In genomic region chr12:117751520-117752383, GRCm38 (mm10) we compare ENCODE assay signal across 9 mouse cellular contexts. TPM values are rescaled to one million over a fixed set of nuclear protein-coding genes. Genes with fewer than 3 reads are reported as not detected.
A peak's percentile ranks its signal among the peaks of the same experiment; 100 is the strongest.
DNase-seq lines count a peak whose midpoint lies in the region; ATAC-seq and TF ChIP-seq lines count a peak whose summit lies in the region.
"Had no signal": no experiment of that assay in that cellular context is flagged by ENCODE, and none has a peak within 500 bp of the region (broad histone marks: within the 10 kb centered on the region; RNA-seq: fewer than 3 reads in every experiment).

No protein-coding gene starts in this region.

- no peaks in the 10 kb centered on the region for H3K27me3 ChIP-seq in forebrain, postnatal 0 days (ENCODE audit: insufficient read depth, low read length)
- no peaks in the 10 kb centered on the region for H3K27me3 ChIP-seq in intestine, embryonic 16.5 days (replicated peaks; ENCODE audit: control insufficient read depth, insufficient read depth, low read length)
- no peaks in the 10 kb centered on the region for H3K27me3 ChIP-seq in stomach, postnatal 0 days (ENCODE audit: control insufficient read depth, insufficient read depth, low read length)
- H3K27me3 ChIP-seq: Patski had no signal

- peaks cover 7% of the 10 kb centered on the region for H3K4me1 ChIP-seq in forebrain, postnatal 0 days (ENCODE audit: insufficient read depth)
- peaks cover 6% of the 10 kb centered on the region; the same call in 1 of the 2 replicates for H3K4me1 ChIP-seq in intestine, embryonic 16.5 days (ENCODE audit: control insufficient read depth, insufficient read depth, low read length)
- H3K4me1 ChIP-seq in stomach, postnatal 0 days (replicated peaks; ENCODE audit: control insufficient read depth, insufficient read depth): no peaks in the 10 kb centered on the region

- no peaks in the 10 kb centered on the region for H3K9me3 ChIP-seq in forebrain, postnatal 0 days (ENCODE audit: low read length)
- no peaks in the 10 kb centered on the region for H3K9me3 ChIP-seq in intestine, embryonic 16.5 days (ENCODE audit: control insufficient read depth, low read length)
- H3K9me3 ChIP-seq in stomach, postnatal 0 days (ENCODE audit: control insufficient read depth, low read length): no peaks in the 10 kb centered on the region

- DNase-seq in left cerebral cortex, adult 2 months (ENCODE audit: extremely low spot score in 1 of 2, low spot score in 2 of 2): no peak
- DNase-seq in left cerebral cortex, postnatal 36 days (ENCODE audit: low spot score in 2 of 2): no peak
- DNase-seq in forebrain, postnatal 0 days: peak; percentile 55
- DNase-seq in lung, postnatal 10 days: peak; percentile 64
- DNase-seq in stomach, postnatal 0 days (ENCODE audit: low spot score): no peak
- no peak for DNase-seq in T-cell, adult 2 months (ENCODE audit: low spot score)
- no peak for DNase-seq in layer of hippocampus, postnatal 36 days

- peak overlapping the region; percentile 48 for H3K27ac ChIP-seq in left cerebral cortex, adult 2 months
- peak overlapping the region; percentile 29; the same call in 1 of the 2 replicates for H3K27ac ChIP-seq in forebrain, postnatal 0 days (ENCODE audit: low read depth, low read length)
- peak overlapping the region; percentile 41 for H3K27ac ChIP-seq in intestine, embryonic 16.5 days (ENCODE audit: low read length)
- H3K27ac ChIP-seq in stomach, postnatal 0 days (replicated peaks): 0 out of 2 replicates have a peak overlapping the region, but pooled peaks have one; percentile 35

- TF ChIP-seq CTCF in left cerebral cortex, adult 2 months (IDR thresholded peaks at IDR 0.05): no peak
- TF ChIP-seq CTCF in forebrain, postnatal 0 days (IDR thresholded peaks at IDR 0.05; ENCODE audit: low read depth): no peak
- TF ChIP-seq CTCF in stomach, postnatal 0 days (IDR thresholded peaks at IDR 0.05; ENCODE audit: low read depth): no peak

- no peak for TF ChIP-seq EP300 in stomach, postnatal 0 days (optimal IDR thresholded peaks at IDR 0.05)

- peak overlapping the region; percentile 26 for H3K4me2 ChIP-seq in forebrain, postnatal 0 days (ENCODE audit: low read depth)
- no peak overlapping the region for H3K4me2 ChIP-seq in intestine, embryonic 16.5 days (ENCODE audit: low read depth, low read length)
- no peak overlapping the region for H3K4me2 ChIP-seq in stomach, postnatal 0 days (replicated peaks; ENCODE audit: low read depth)

- ATAC-seq in forebrain, postnatal 0 days: peak; percentile 73
- ATAC-seq in intestine, embryonic 16.5 days: peak; percentile 58
- ATAC-seq in stomach, postnatal 0 days (ENCODE audit: low FRiP score, low TSS enrichment): no peak
- ATAC-seq: Patski had no signal

- H3K36me3 ChIP-seq in forebrain, postnatal 0 days (ENCODE audit: insufficient read depth): peaks cover 34% of the 10 kb centered on the region
- no peaks in the 10 kb centered on the region for H3K36me3 ChIP-seq in intestine, embryonic 16.5 days (ENCODE audit: control insufficient read depth, insufficient read depth, low read length)
- H3K36me3 ChIP-seq in stomach, postnatal 0 days (ENCODE audit: control insufficient read depth, insufficient read depth, low read length): peaks cover 7% of the 10 kb centered on the region; the same call in 1 of the 2 replicates

- no peak overlapping the region for H3K4me3 ChIP-seq in left cerebral cortex, adult 2 months
- H3K4me3 ChIP-seq in forebrain, postnatal 0 days (ENCODE audit: low read depth, low read length): no peak overlapping the region
- no peak overlapping the region for H3K4me3 ChIP-seq in intestine, embryonic 16.5 days (ENCODE audit: low read length)
- no peak overlapping the region for H3K4me3 ChIP-seq in stomach, postnatal 0 days (ENCODE audit: low read depth, low read length)

- intact Hi-C loops in left cerebral cortex, adult 2 months (cut with DNase I): no loop called here
- intact Hi-C loops in left cerebral cortex, postnatal 36 days (cut with DNase I): no loop called here

- H3K9ac ChIP-seq in forebrain, postnatal 0 days: no peak overlapping the region
- H3K9ac ChIP-seq in intestine, embryonic 16.5 days (ENCODE audit: low read depth, low read length): no peak overlapping the region
- no peak overlapping the region for H3K9ac ChIP-seq in stomach, postnatal 0 days (ENCODE audit: low read length)

- WGBS in forebrain, postnatal 0 days: 19% methylated on average over 25 of the region's 25 CpGs
- 51% methylated on average over 25 of the region's 25 CpGs for WGBS in intestine, embryonic 16.5 days
- WGBS in stomach, postnatal 0 days: 58% methylated on average over 25 of the region's 25 CpGs

RNA-seq across cellular contexts. Expression of gene Cdca7l, which starts 52.3 kb away (rescaled TPM):
- total RNA-seq in left cerebral cortex, adult 2 months (2021): 1 to 10 TPM; 1.1 to 1.3 TPM
- total RNA-seq in left cerebral cortex, postnatal 36 days (2021): 1 to 10 TPM in 1 of 2 experiments, under 1 TPM in 1; 0.49 to 1.7 TPM
- 2.1 and 4.7 TPM in 2 replicates for total RNA-seq in forebrain, postnatal 0 days (2014; rRNA removed)
- polyA plus RNA-seq in forebrain, postnatal 0 days (2015; fragmentation: Nextera tagmentation; extraction: Ambion mirVana): 2.7 and 4.2 TPM in 2 replicates
- 31.9 and 33.0 TPM in 2 replicates for polyA plus RNA-seq in intestine, embryonic 16.5 days (2015; fragmentation: Nextera tagmentation; extraction: Ambion mirVana)
- polyA plus RNA-seq in stomach, postnatal 0 days (2015; fragmentation: Nextera tagmentation; extraction: Ambion mirVana): 15.1 and 15.7 TPM in 2 replicates
- total RNA-seq in layer of hippocampus, postnatal 36 days (2021): 1 to 10 TPM; 1.1 to 1.3 TPM

Comparison
In these comparisons a context has a peak if more than half of its experiments do, and no peak if none do; other contexts are left out.
1. DNase-seq: peak in forebrain, postnatal 0 days (single experiment) and lung, postnatal 10 days (single experiment); none in left cerebral cortex, adult 2 months (0 of 2), left cerebral cortex, postnatal 36 days (0 of 2), stomach, postnatal 0 days (single experiment), T-cell, adult 2 months (single experiment) and layer of hippocampus, postnatal 36 days (0 of 2).
2. Peak in every context shown above with its lines, with median percentiles within 50 percentile points of each other: H3K27ac ChIP-seq.